Mouse (Mus musculus): ENCODE measurements around the gene Fam243.

Fam243 gene

GRCm38 (mm10) chr16:92319353-92320109 lies 1.7 kb downstream of the Fam243 start:
- 39% methylated on average over 20 of the region's 20 CpGs for WGBS

- WGBS = 72% methylated on average over 7 of the region's 7 CpGs
Measured at GRCm38 (mm10) chr16:92316049-92316738, 5.0 kb downstream of the Fam243 start.

- WGBS = 45% methylated on average over 13 of the region's 13 CpGs
Measured at GRCm38 (mm10) chr16:92313953-92314741, 7.1 kb downstream of the Fam243 start.

GRCm38 (mm10) chr16:92309126-92309525 lies 12.1 kb downstream of the Fam243 start:
- WGBS = 54% methylated on average over 4 of the region's 4 CpGs

GRCm38 (mm10) chr16:92307947-92308346 lies 13.3 kb downstream of the Fam243 start:
- 78% methylated on average over 3 of the region's 3 CpGs for WGBS

GRCm38 (mm10) chr16:92305519-92305918 lies 15.7 kb downstream of the Fam243 start:
- WGBS = 97% methylated on average over 2 of the region's 2 CpGs

DNA sequence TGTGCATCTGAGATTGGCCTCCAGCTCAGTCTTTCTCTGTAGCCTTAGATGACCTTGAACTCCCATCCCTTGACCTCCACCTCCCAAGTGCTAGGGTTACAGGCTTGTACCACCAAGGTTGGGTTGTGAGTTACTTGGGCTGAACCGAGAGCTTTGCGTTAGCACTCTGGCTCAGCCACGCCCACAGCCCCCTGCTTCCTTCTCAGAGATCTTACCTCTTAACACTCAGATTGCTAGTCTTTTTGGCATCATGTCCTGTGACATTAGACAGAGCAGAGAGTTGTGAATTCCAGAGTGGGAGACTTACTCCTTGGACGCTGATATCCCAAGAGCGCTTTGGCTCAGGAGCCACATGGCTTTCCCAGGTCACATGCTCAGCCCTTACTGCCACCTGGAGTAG lies 18.7 kb downstream of the Fam243 start:
- 59% methylated on average over 5 of the region's 5 CpGs for WGBS

DNA sequence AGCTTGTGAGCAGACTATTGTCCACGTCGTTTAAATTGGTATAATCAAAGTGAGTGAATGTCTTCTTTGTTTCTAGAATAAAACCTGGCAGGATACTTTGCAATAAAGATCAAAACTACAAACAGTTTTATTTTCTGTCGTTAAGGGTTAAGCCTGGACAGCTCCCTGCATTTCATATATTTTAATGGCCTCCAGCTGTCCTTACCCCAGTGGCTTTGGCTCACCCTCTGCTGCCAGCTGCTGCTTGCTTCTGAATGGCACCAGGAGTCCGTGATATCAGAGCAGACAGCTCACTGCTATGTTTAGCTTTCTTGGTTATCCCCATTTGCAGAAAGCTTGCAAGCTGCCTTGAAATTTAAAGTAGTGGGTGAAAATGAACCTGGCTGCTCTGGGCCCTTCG lies 19.3 kb downstream of the Fam243 start:
- 17% methylated on average over 5 of the region's 5 CpGs for WGBS

GRCm38 (mm10) chr16:92301412-92301806 lies 19.8 kb downstream of the Fam243 start:
- under 1% methylated on average over 12 of the region's 12 CpGs for WGBS

- WGBS = 6% methylated on average over 32 of the region's 32 CpGs
Measured at GRCm38 (mm10) chr16:92300649-92301411, 20.4 kb downstream of the Fam243 start, which contains the start of gene Smim11. Gene Smim11, plus strand, starts transcription at chr16:92301286.

DNA sequence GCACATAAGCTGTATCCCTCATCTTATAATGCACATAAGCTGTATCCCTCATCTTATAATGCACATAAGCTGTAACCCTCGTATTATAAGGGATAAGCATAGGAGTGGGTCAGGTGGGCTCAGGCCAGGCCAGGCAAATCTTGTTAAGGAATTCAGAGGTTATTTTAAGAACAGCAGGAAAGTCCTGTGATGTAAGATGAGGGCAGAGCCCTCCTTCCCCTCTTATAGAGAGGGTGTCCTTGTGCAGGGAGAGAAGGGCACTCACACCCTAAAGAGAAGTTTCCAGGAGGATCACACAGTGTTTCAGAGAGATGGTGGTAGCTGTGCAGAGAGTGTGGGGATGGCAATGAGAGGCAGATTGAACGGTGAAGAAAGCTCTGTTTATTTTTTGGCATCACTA lies 25.9 kb downstream of the Fam243 start:
- WGBS = 61% methylated on average over 2 of the region's 2 CpGs

GRCm38 (mm10) chr16:92294267-92294970 lies 26.8 kb downstream of the Fam243 start:
- 52% methylated on average over 12 of the region's 12 CpGs for WGBS

- 68% methylated on average over 10 of the region's 10 CpGs for WGBS
Measured at GRCm38 (mm10) chr16:92292101-92292500, 29.1 kb downstream of the Fam243 start, which contains the start of gene Kcne2. Gene Kcne2, plus strand, starts transcription at chr16:92292389.

GRCm38 (mm10) chr16:92288778-92289177 lies 32.5 kb downstream of the Fam243 start:
- 82% methylated on average over 9 of the region's 9 CpGs for WGBS

DNA sequence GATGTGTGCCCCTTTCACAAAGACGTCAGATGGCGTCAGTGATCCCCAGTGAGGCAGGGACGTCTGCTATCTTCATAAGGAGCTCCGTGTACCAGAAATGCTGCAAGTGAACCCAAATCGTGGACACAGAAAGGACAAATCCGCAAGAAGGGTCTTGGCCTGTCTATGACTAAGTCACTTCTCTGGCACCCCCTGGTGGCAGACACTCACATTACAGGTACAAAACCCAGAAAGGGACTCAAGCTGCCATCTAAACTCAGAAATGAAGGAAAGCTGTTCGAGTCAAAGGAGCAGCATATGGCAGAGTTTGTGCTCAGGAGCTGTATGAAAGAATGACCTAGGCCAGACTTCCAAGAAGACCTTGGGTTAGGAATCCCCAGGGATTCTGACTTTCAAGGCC lies 34.6 kb downstream of the Fam243 start:
- WGBS = 6% methylated on average over 7 of the region's 7 CpGs

GRCm38 (mm10) chr16:92285068-92285467 lies 36.2 kb downstream of the Fam243 start:
- 59% methylated on average over 10 of the region's 10 CpGs for WGBS

DNA sequence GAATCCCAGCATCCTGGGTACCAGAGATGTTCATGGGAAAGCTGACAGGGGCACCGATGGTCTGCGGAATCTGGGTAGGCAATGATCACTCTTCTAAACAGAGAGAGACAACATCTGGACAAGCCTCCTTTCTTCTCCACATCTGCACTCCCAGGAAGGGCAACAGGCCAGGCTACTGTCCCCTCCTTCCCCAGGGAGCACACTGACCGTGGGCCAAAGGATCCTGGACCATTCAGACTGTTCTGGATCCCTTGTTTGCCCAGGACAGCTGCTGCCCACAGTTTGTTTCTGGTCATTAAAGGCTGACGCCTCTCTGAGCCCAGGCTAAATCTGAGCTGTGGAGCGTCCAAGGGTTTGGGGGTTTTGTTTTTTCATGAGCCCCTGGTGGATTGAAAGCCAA lies 38.6 kb downstream of the Fam243 start:
- WGBS = 74% methylated on average over 5 of the region's 5 CpGs

DNA sequence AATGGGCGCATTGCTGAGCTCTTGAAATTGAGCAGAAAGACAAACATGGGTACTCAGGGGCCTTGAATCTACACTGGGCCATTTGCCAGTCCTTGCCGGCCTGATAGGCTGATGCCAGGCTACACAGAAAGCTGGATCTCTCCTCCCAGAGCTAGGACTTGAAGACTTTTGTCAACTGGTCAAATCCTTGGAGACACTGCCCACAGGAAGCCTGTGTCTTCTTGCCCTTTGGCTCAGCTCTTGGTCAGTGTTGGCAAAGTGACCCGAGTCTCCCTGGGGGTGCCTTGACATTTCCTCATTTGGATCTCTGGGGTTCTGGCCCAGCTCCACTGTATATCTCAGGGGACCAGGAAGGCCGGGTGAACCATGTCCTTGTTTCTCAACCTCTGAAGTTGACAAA lies 45.7 kb downstream of the Fam243 start:
- 70% methylated on average over 4 of the region's 4 CpGs for WGBS

DNA sequence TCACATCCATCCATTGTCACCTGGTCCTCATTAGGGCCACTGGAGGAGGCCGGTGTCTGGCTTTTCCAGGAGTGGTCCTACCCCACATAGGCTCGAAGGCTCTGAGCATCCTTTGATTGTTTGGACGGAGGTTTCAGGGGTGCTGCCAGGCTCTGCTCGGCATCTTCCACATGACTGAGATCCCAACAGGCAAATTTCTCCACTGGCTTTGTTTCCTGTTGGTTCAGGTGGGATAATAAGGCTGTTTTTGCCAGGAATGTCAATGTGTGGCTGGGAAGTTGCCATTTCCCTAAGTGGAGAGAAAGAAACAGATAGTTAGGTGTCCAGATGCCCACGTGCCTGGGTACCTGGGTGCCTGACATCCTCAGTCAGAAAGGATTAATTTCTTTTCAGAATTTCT lies 46.7 kb downstream of the Fam243 start:
- WGBS = 82% methylated on average over 5 of the region's 5 CpGs

All from cerebral cortex, adult 2 months (tissue).